Mouse (Mus musculus): ENCODE measurements around the gene Gm45062. TPM values are rescaled to one million over a fixed set of nuclear protein-coding genes. Genes with fewer than 3 reads are reported as not detected.

The Gm45062 gene
- total and polyA plus RNA-seq, 2 experiments from 2014 or later, result 1.4 to 5.4 TPM

DNA sequence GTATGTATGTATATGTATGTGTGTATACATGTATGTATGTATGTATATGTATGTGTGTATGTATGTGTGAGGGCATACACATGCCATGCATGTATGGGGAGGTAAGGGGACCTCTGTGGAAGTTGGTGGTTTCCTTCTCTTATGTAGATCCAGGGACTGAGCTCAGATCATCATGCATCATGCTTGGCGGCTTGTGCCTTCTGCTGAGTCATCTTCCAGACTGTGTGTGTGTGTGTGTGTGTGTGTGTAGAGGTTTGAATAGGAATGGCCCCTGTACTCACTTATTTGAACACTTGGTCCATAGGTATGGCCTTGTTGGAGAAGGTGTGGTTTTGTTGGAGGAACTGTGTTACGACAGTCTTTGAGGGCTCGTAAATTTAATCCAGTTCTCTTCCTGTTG, 26.9 kb downstream of the Gm45062 start:
- no peak for DNase-seq
- Histone ChIP-seq H3K4me1 (ENCODE audit: insufficient read depth) (no peaks in the 10 kb centered on the region), H3K27me3 (ENCODE audit: insufficient read depth, low read length) (no peaks in the 10 kb centered on the region), H3K27ac (ENCODE audit: low read depth, low read length) (no peak overlapping the region), H3K9me3 (ENCODE audit: low read length) (no peaks in the 10 kb centered on the region), H3K4me2 (ENCODE audit: low read depth) (no peak overlapping the region), H3K4me3 (ENCODE audit: low read depth, low read length) (no peak overlapping the region), H3K36me3 (ENCODE audit: insufficient read depth) (no peaks in the 10 kb centered on the region), H3K9ac (no peak overlapping the region)
- no peak for ATAC-seq
- 95% methylated on average over 3 of the region's 3 CpGs for WGBS
- no peak for TF ChIP-seq CTCF (IDR thresholded peaks at IDR 0.05; ENCODE audit: low read depth)

DNA sequence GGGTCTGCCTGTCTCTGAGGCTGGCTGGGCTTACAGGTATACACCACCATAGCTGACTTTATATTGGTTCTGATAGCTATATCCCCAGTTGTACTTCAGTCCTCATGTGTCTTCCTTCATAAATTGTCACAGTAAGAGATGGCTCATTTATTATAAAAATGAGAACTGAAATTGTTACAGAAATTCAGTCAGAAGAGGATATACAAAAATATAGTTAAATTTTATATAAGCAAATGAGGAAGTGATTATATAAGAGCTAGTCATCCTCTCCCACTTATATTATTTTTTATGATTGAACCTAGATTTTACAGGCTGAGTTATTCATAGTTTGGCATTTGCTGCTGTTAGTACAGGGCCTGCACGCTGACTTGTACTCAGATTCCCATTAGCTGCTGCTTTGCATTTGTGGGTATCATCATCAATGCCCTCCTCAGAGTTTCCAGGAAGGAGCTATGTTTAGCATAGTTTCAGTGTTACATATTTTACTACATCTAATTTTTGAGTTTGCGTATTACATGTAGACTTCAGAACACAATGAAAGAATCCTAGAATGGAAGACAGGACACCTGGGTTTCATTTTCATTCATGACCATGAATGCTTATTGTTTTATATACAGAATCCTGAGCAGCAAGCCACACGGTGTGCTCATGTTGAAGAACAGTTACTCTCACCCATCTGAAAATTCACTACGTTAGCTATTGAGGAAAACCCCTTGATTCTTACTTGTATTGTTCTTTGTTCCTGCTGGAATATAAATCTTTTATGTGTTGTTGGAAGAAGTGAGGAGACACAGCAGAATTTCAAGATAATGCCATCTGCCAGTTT, 29.7 kb downstream of the Gm45062 start:
- Histone ChIP-seq H3K4me2 (ENCODE audit: low read depth) (no peak overlapping the region), H3K27ac (ENCODE audit: low read depth, low read length) (no peak overlapping the region), H3K27me3 (ENCODE audit: insufficient read depth, low read length) (no peaks in the 10 kb centered on the region), H3K9me3 (ENCODE audit: low read length) (no peaks in the 10 kb centered on the region), H3K4me1 (ENCODE audit: insufficient read depth) (no peaks in the 10 kb centered on the region), H3K36me3 (ENCODE audit: insufficient read depth) (no peaks in the 10 kb centered on the region), H3K9ac (no peak overlapping the region), H3K4me3 (ENCODE audit: low read depth, low read length) (no peak overlapping the region)
- DNase-seq, result peak; percentile 12
- WGBS, result 62% methylated on average over 4 of the region's 4 CpGs
- ATAC-seq, result no peak
- no peak for TF ChIP-seq CTCF (IDR thresholded peaks at IDR 0.05; ENCODE audit: low read depth)

DNA sequence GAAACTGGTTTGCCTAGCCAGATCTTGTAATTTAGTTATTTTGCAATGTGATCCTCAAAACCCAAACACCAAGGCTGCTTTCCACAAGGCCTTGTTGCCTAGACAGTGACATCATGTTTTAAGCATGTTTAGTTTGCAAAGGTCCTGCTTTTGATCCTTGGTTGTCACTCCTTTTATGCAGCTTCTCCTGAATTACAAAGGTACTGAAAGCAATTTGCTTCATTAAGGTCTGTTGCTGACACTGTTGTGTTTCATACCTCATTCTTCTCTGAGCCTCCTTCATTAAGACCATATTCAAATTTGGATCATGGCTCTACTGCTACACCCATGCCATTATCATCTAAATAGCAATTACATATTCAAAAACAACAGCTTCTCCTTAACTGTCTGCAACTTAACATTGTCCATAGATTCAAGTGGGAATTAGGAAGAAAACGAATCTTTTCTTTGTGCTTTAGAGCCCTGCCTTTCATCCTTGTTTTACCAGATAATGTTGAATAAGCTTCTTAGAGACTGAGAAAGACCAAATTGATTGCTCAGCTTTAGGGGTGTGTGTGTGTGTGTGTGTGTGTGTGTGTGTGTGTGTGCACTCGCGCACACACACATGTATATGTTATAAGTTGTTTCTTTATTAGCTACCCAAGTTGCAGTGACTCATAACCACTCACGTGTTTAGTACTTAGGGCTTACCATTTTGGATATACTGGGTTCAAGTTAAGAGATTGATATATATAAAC, 35.0 kb downstream of the Gm45062 start:
- 31% methylated on average over 4 of the region's 4 CpGs for WGBS
- Histone ChIP-seq H3K36me3 (ENCODE audit: insufficient read depth) (0 out of 2 replicates have a peak, but pooled peaks cover 3% of the 10 kb centered on the region), H3K9ac (no peak overlapping the region), H3K4me3 (ENCODE audit: low read depth, low read length) (no peak overlapping the region), H3K4me2 (ENCODE audit: low read depth) (no peak overlapping the region), H3K4me1 (ENCODE audit: insufficient read depth) (no peaks in the 10 kb centered on the region), H3K27ac (ENCODE audit: low read depth, low read length) (no peak overlapping the region), H3K9me3 (ENCODE audit: low read length) (no peaks in the 10 kb centered on the region), H3K27me3 (ENCODE audit: insufficient read depth, low read length) (no peaks in the 10 kb centered on the region)
- peak; percentile 61; the same call in 1 of the 2 replicates for ATAC-seq
- TF ChIP-seq CTCF (IDR thresholded peaks at IDR 0.05; ENCODE audit: low read depth), result no peak
- DNase-seq, result peak; percentile 13

DNA sequence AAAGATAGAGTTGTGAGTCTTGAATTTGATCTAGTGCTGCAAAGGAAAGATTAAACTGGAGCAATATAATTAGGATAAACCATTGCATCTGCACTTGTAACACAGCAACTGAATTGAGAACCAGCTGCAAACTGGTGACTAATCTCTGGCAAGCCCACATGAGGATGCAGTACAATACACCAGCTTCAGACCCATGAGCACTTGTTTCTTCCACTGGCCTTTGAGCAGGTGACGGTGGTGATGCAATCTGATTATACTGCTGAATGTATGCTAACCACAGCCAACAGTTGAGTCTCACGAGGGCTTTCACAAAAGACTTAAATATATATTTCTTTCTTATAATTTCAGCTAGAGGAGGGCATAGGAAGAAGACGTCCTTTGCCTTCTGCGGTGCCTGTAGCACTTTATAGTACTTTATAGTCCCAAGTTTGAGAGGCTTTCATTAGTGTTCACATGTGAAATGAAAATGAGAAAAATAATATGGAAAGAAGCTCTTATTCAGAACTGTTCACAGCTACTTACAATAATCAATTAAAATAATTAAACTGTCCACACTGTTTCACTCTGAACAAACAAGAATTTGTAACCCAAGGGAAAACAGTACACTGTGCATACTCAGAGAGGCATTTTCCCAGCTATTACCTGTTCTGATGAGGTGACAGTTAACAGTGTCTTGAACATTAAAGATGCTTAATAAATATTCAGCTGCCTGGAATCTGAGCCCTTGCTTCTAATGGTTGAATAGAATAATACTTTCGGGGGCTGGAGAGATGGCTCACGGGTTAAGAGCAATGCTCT, 40.0 kb downstream of the Gm45062 start:
- Histone ChIP-seq H3K4me2 (ENCODE audit: low read depth) (no peak overlapping the region), H3K9me3 (ENCODE audit: low read length) (no peaks in the 10 kb centered on the region), H3K27me3 (ENCODE audit: insufficient read depth, low read length) (no peaks in the 10 kb centered on the region), H3K27ac (ENCODE audit: low read depth, low read length) (no peak overlapping the region), H3K36me3 (ENCODE audit: insufficient read depth) (0 out of 2 replicates have a peak, but pooled peaks cover 3% of the 10 kb centered on the region), H3K4me3 (ENCODE audit: low read depth, low read length) (no peak overlapping the region), H3K9ac (no peak overlapping the region), H3K4me1 (ENCODE audit: insufficient read depth) (no peaks in the 10 kb centered on the region)
- DNase-seq (peak; percentile 18), ATAC-seq (peak; percentile 58; the same call in 1 of the 2 replicates)
- WGBS, result 37% methylated on average over 6 of the region's 6 CpGs
- no peak for TF ChIP-seq CTCF (IDR thresholded peaks at IDR 0.05; ENCODE audit: low read depth)

DNA sequence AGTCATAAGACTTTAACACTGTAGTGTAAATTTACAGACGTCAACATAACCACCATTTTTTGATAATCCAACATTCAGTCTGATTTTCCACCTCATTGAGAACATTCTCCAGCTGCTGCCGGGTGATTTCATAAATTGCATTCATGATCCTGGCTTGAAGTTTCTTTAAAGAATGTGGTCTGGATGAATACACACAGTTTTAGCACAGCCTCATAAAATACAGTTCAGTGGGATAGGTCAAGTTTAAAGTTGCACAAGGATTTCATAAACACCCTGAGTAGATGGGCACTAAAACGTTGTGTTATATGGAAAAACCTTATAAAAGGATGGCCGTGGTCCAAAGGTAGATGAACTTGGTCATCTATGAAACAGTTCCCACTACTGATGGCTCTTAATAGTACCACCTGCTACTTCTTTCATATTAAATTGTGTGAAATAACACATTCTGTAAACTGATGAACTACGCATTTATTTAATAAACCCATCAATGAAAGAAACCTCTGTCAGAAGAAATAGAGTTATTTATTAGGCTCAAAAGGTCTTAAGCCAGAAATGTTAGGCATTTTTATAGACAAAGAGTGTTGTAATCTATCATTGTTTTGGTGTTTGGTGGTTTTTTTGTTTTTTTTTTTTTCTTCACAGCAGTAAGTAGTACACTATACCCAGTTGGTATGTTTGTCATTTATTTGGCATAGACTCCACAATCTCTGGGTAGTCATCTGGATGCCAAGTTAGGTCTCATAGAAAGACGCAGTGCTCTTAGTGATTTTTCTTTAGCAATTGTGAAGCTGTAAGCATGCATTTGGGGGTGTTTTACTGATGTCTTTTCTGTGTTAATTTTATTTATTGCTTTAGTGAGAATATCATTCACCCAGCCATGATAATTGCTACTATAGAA, 48.9 kb downstream of the Gm45062 start:
- H3K9me3 ChIP-seq (ENCODE audit: low read length), result no peaks in the 10 kb centered on the region
- no peaks in the 10 kb centered on the region for H3K27me3 ChIP-seq (ENCODE audit: insufficient read depth, low read length)
- H3K36me3 ChIP-seq (ENCODE audit: insufficient read depth), result no peaks in the 10 kb centered on the region
- H3K27ac ChIP-seq (ENCODE audit: low read depth, low read length), result no peak overlapping the region
- no peak overlapping the region for H3K4me2 ChIP-seq (ENCODE audit: low read depth)
- H3K9ac ChIP-seq, result no peak overlapping the region
- TF ChIP-seq CTCF (IDR thresholded peaks at IDR 0.05; ENCODE audit: low read depth), result no peak
- ATAC-seq (peak; percentile 63; the same call in 1 of the 2 replicates), DNase-seq (peak; percentile 18)
- no peaks in the 10 kb centered on the region for H3K4me1 ChIP-seq (ENCODE audit: insufficient read depth)
- 36% methylated on average over 6 of the region's 6 CpGs for WGBS
- H3K4me3 ChIP-seq (ENCODE audit: low read depth, low read length), result no peak overlapping the region

DNA sequence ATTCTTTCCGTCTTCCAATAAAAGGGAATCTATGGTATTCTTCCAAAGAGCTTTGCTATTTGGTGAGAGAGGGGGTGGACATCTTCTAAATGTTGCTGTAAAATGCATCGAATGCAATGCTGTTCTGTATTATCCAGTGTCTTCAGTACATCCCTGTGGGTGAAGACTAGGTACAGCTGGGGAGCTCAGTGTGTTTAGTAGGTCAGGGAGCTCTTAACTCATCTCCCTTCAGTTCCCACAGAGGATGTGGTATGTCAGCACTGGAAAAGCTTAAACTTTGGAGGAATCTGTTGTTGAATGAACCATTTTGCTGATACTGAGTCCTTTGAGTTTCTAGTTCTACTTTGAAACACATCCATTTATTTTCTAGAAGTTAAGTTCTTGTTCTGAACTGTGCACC, 53.3 kb downstream of the Gm45062 start:
- H3K4me1 ChIP-seq (ENCODE audit: insufficient read depth), result no peaks in the 10 kb centered on the region
- H3K4me3 ChIP-seq (ENCODE audit: low read depth, low read length), result no peak overlapping the region
- H3K4me2 ChIP-seq (ENCODE audit: low read depth), result no peak overlapping the region
- no peak overlapping the region for H3K9ac ChIP-seq
- no peak for TF ChIP-seq CTCF (IDR thresholded peaks at IDR 0.05; ENCODE audit: low read depth)
- no peaks in the 10 kb centered on the region for H3K9me3 ChIP-seq (ENCODE audit: low read length)
- H3K27me3 ChIP-seq (ENCODE audit: insufficient read depth, low read length), result no peaks in the 10 kb centered on the region
- DNase-seq (no peak), ATAC-seq (no peak)
- no peak overlapping the region for H3K27ac ChIP-seq (ENCODE audit: low read depth, low read length)
- WGBS, result 93% methylated on average over 2 of the region's 2 CpGs
- no peaks in the 10 kb centered on the region for H3K36me3 ChIP-seq (ENCODE audit: insufficient read depth)
